Mouse (Mus musculus) spleen, adult 2 months (tissue): Measurements from ENCODE around the gene Rerg.

Experiments
- CTCF ChIP-seq: fragments of 200-500 bp; IDR thresholded peaks from 2 replicates; pipeline ENCODE4 v1.5.1; 2011; ENCODE audit warnings: mild to moderate bottlenecking, inconsistent platforms; ENCODE audit not compliant: insufficient read depth, insufficient read length, insufficient replicate concordance; ENCODE audit errors: extremely low read depth
- POLR2A ChIP-seq: fragments of 200-500 bp; IDR thresholded peaks from 2 replicates; pipeline ENCODE4 v1.6.1; 2011; ENCODE audit warnings: low read depth, low read length, inconsistent platforms

DNA sequence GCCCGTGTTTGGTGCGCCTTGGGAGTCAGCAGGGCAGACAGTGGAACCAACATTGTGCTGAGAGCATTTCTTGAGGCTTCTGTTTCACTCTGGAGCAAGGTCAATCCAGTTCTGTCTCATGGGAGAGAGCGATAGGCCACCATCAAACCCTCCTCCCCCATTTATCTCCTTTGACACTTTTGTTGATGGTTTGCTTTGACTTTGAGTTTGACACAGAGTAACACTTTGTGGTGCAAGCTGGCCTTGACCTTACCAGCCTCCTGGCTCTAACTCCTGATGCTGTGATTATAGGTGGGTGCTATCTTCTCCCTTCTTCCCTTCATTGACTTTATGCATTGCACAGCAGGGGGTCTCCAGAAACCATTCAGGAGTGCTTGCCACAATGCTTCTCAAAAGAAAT, 30.9 kb upstream of the Rerg start:
- no peak for TF ChIP-seq POLR2A
- no peak for TF ChIP-seq CTCF
